Mouse (Mus musculus) subcutaneous adipose tissue, adult 2 months (tissue): Measurements from ENCODE around the gene Stmnd1. TPM values are rescaled to one million over a fixed set of nuclear protein-coding genes. Genes with fewer than 3 reads are reported as not detected.

Source experiments
- polyA plus RNA-seq: library from polyadenylated mRNA; depleted of rRNA; stranded (reverse); fragments of >200 nt; gene quantifications from 2 replicates; pipeline ENCODE4 v1.2.3, GENCODE M21; 2012; ENCODE audit warnings: low replicate concordance; rRNA removed

Gene Stmnd1
- polyA plus RNA-seq = 0.16 and 1.2 TPM in 2 replicates

GRCm38 (mm10) chr13:46273453-46274110, at the start of gene Stmnd1:
Gene Stmnd1, plus strand, starts transcription at chr13:46273721.

Other genes with a start within 250 kb of the Stmnd1 start
- gene Rbm24, start 144.7 kb downstream of the Stmnd1 start, polyA plus RNA-seq = 2.8 and 82.9 TPM in 2 replicates
- 4.5 and 53.2 TPM in 2 replicates for gene Cap2, start 228.1 kb downstream of the Stmnd1 start, polyA plus RNA-seq